Comparison of ENCODE assay signal across 1 mouse cellular context in genomic region chr11:114898026-114898425, GRCm38 (mm10).
TF ChIP-seq lines count a peak whose summit lies in the region.

No protein-coding gene starts in this region.

TF ChIP-seq in CH12.LX, 34 proteins besides CTCF, POLR2A, EP300 and RAD21 (continued from another document):
- TF ChIP-seq MAFK (IDR thresholded peaks at IDR 0.05; ENCODE audit: insufficient replicate concordance, low read length) (no peak), MXI1 (IDR thresholded peaks at IDR 0.05; ENCODE audit: low read depth, low read length) (no peak), ZC3H11A (IDR thresholded peaks at IDR 0.05; ENCODE audit: low read depth, low read length) (no peak), MEF2A (IDR thresholded peaks at IDR 0.05; ENCODE audit: borderline replicate concordance, low read depth, low read length) (0 out of 2 replicates have a peak, but pooled peaks have one; percentile 18), ZMIZ1 (IDR thresholded peaks at IDR 0.05; ENCODE audit: low read depth, low read length) (no peak), SMC3 (IDR thresholded peaks at IDR 0.05; ENCODE audit: low read depth, low read length) (no peak), USF2 (conservative IDR thresholded peaks at IDR 0.05; ENCODE audit: low read depth, low read length) (no peak; the same call in 1 of the 2 replicates)
